Mouse (Mus musculus) C2C12 (cell line): ENCODE measurements around the gene Eml3. TPM values are rescaled to one million over a fixed set of nuclear protein-coding genes. Genes with fewer than 3 reads are reported as not detected.

Experiments
- H3K27me3 ChIP-seq: one replicate; pipeline ENCODE4 v1.6.1; 2011; ENCODE audit not compliant: control insufficient read depth, insufficient read depth, insufficient read length
- H3K36me3 ChIP-seq: one replicate; pipeline ENCODE4 v1.6.1; 2011; ENCODE audit not compliant: control insufficient read depth, insufficient read depth
- H3K4me3 ChIP-seq: one replicate; pipeline ENCODE4 v1.5.1; 2011; ENCODE audit warnings: mild to moderate bottlenecking, control low read depth; ENCODE audit not compliant: poor library complexity, insufficient read depth, severe bottlenecking
- H3K79me2 ChIP-seq: one replicate; pipeline ENCODE4 v1.6.1; 2011; ENCODE audit not compliant: control insufficient read depth, insufficient read depth
- H3K79me3 ChIP-seq: one replicate; pipeline ENCODE4 v1.6.1; 2011; ENCODE audit warnings: low read depth, control low read depth
- H3ac ChIP-seq: one replicate; pipeline ENCODE3; 2011; ENCODE audit warnings: low read depth; ENCODE audit not compliant: control insufficient read depth, insufficient read length
- CEBPB ChIP-seq: IDR thresholded peaks from one replicate; pipeline ENCODE4 v1.6.1; 2011; ENCODE audit warnings: low read depth, mild to moderate bottlenecking, control low read depth, moderate library complexity
- CTCF ChIP-seq: IDR thresholded peaks from one replicate; pipeline ENCODE4 v1.5.1; 2011; ENCODE audit not compliant: control insufficient read depth, insufficient read depth, insufficient read length
- FOSL1 ChIP-seq: IDR thresholded peaks from one replicate; pipeline ENCODE4 v1.8.0; 2011; ENCODE audit warnings: mild to moderate bottlenecking, low read length; ENCODE audit not compliant: poor library complexity, insufficient read depth, severe bottlenecking
- MAX ChIP-seq: IDR thresholded peaks from one replicate; pipeline ENCODE4 v1.6.1; 2011; ENCODE audit warnings: mild to moderate bottlenecking, control low read depth
- MYOD1 ChIP-seq: IDR thresholded peaks from one replicate; pipeline ENCODE4 v1.6.1; 2011; ENCODE audit warnings: low read depth; ENCODE audit not compliant: control insufficient read depth, insufficient read length
- MYOG ChIP-seq: IDR thresholded peaks from one replicate; pipeline ENCODE4 v1.6.1; 2011; ENCODE audit not compliant: control insufficient read depth, insufficient read length; ENCODE audit errors: extremely low read depth
- USF1 ChIP-seq: IDR thresholded peaks from one replicate; pipeline ENCODE4 v1.6.1; 2011; ENCODE audit warnings: low read depth, mild to moderate bottlenecking, control low read depth, moderate library complexity
- polyA plus RNA-seq: library from polyadenylated mRNA; unstranded; fragments of >200 nt; fragmentation: generic; extraction: Trizol; gene quantifications from one replicate; pipeline ENCODE4 v1.2.1, GENCODE M21; 2012; ENCODE audit warnings: missing spikeins

The Eml3 gene
- polyA plus RNA-seq, 1 experiment: 28.7 TPM

DNA sequence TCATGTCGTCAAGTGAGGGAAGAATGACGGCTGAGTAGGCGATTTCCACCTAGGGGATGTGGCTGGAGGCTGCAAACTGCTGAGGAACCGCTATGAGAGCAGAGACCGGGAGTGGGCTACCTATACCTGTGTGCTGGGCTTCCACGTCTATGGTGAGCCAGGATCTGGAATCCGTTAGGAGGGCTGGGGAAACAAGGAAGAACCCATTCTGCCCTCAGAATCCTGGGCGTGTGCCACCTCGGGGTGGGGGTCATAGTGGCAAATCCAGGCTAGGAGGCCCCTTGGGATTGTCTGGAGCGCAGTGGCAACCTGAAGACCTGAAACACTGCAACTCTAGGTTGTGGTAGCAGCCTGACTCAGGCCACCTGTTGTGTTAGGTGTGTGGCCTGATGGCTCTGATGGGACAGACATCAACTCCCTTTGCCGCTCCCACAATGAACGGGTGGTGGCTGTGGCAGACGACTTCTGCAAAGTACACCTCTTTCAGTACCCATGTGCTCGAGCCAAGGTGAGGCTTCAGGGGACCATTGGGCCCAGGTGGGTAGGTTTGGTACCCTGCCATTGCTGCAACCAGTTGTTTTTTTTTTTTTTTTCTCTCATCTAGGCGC lies 11.3 kb downstream of the Eml3 start:
- Histone ChIP-seq H3K27me3 (no peaks in the 10 kb centered on the region), H3K79me3 (peaks cover 32% of the 10 kb centered on the region), H3K4me3 (no peak overlapping the region), H3ac (no peak overlapping the region), H3K79me2 (peaks cover 46% of the 10 kb centered on the region), H3K36me3 (peaks cover 74% of the 10 kb centered on the region)
- TF ChIP-seq MYOD1: no peak
- no peak for TF ChIP-seq CTCF
- no peak for TF ChIP-seq CEBPB

DNA sequence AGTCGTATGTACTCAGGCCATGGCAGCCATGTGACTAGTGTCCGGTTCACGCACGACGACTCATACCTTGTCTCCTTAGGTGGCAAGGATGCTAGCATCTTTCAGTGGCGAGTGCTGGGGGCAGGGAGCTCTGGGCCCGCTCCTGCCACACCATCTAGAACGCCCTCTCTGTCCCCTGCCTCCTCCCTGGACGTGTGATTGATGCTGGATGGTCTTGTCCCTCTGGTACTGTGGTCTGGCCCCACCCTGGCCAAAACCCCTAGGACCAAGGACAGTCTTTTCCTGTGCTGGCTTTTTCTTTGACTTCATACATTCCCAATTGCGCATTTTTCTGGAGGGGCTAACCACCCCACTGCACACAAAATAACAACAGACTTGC lies 11.8 kb downstream of the Eml3 start:
- peaks cover 75% of the 10 kb centered on the region for H3K36me3 ChIP-seq
- TF ChIP-seq CEBPB: no peak
- no peak for TF ChIP-seq CTCF
- TF ChIP-seq USF1: no peak
- TF ChIP-seq MAX: no peak

DNA sequence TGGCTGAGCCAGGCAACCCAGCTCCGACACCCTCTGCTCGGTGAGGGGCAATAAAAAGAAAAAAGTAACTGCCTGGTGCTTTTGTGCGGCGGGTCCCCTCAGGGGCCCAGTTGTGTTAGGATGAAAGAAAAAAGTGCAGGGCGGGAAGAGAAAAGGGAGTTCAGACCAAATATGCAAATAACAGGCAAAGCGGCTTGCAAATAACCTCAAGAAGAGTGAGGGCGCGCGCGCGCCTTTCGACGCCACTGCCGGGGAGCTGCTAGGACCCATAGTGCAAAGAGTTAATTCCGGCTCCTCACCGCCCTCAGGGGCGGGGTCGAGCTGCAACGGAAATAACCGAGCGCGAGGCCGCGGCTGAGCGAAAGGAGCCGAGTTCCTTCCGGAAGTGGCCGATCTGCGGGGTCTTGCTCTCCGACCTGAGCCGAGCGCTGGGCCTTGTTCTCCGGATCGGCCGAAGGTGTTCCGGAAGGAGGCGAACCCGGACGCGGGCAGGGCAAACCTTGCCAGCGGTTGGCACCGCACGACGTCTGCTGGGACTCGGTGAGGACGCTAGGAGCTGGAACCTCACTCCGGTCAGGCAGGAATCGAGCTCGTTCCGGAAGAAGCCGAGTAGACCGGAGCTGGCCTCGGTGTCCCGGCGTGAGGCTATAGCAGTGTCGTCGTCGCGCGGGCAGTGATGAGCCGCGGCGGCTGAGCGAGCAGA lies 12.3 kb downstream of the Eml3 start, which contains the start of gene Mta2:
Mta2 (plus strand) TSS at position 361 of the 703 bp plus-strand sequence.
- H3K79me2 ChIP-seq: peaks cover 55% of the 10 kb centered on the region
- no peak for TF ChIP-seq CEBPB
- no peak for TF ChIP-seq FOSL1
- no peak for TF ChIP-seq MYOD1
- peak; percentile 72 for TF ChIP-seq MAX
- no peak for TF ChIP-seq CTCF
- no peak for TF ChIP-seq USF1
- TF ChIP-seq MYOG: no peak
- H3K4me3 ChIP-seq: peak within 1 kb of the TSS; percentile 92
- H3K36me3 ChIP-seq: peaks cover 75% of the 10 kb centered on the region
- peaks cover 32% of the 10 kb centered on the region for H3K79me3 ChIP-seq
- no peaks in the 10 kb centered on the region for H3K27me3 ChIP-seq
- H3ac ChIP-seq: peak within 1 kb of the TSS; percentile 97

More for the DNA sequence above, 11.8 kb downstream of the Eml3 start:
- H3K4me3 ChIP-seq: peak overlapping the region; percentile 16
- H3K79me2 ChIP-seq: peaks cover 51% of the 10 kb centered on the region
- H3ac ChIP-seq: peak overlapping the region; percentile 43
- H3K27me3 ChIP-seq: no peaks in the 10 kb centered on the region
- peaks cover 32% of the 10 kb centered on the region for H3K79me3 ChIP-seq

GRCm38 (mm10) chr19:8942276-8942964 lies 13.1 kb downstream of the Eml3 start:
- Histone ChIP-seq H3K79me2 (peaks cover 60% of the 10 kb centered on the region), H3K27me3 (no peaks in the 10 kb centered on the region), H3K36me3 (peaks cover 78% of the 10 kb centered on the region), H3K4me3 (peak overlapping the region; percentile 92), H3K79me3 (peaks cover 36% of the 10 kb centered on the region), H3ac (peak overlapping the region; percentile 97)
- TF ChIP-seq MAX (no peak), FOSL1 (no peak), CEBPB (no peak), MYOG (no peak), USF1 (no peak), CTCF (no peak), MYOD1 (no peak)

DNA sequence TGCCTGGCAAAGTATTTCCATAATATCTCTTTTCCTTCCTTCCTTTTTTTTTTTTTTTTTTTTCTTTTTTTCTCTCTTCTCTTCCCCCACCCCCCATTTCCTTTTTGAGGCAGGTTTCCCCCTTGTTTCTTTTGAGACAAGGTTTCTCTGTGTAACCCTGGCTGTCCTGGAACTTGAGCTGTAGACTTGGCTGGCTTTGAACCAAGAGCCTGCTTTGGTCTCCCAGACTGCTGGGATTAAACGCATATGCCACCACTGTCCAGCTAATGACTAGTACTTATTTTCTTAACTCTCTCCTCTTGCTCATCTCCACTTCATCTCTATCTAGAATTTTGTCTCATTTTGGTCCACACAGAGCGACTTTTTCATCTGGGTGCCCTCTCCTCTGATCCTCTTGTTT lies 13.7 kb downstream of the Eml3 start:
- Histone ChIP-seq H3K36me3 (peaks cover 79% of the 10 kb centered on the region), H3K4me3 (peak overlapping the region; percentile 92), H3K79me2 (peaks cover 65% of the 10 kb centered on the region), H3K79me3 (peaks cover 38% of the 10 kb centered on the region), H3ac (peak overlapping the region; percentile 33), H3K27me3 (no peaks in the 10 kb centered on the region)
- no peak for TF ChIP-seq USF1
- no peak for TF ChIP-seq CTCF
- no peak for TF ChIP-seq MYOD1
- no peak for TF ChIP-seq MYOG
- no peak for TF ChIP-seq CEBPB
- no peak for TF ChIP-seq FOSL1
- TF ChIP-seq MAX: no peak

- Histone ChIP-seq H3K36me3 (peaks cover 81% of the 10 kb centered on the region), H3K4me3 (no peak overlapping the region), H3ac (no peak overlapping the region), H3K79me2 (peaks cover 66% of the 10 kb centered on the region), H3K79me3 (peaks cover 38% of the 10 kb centered on the region), H3K27me3 (no peaks in the 10 kb centered on the region)
- TF ChIP-seq CTCF: no peak
These were observed 14.7 kb downstream of the Eml3 start for GRCm38 (mm10) chr19:8944062-8944461.
